Mouse (Mus musculus) adrenal gland (tissue): Measurements from ENCODE around the gene C530008M17Rik.

Source experiments
- intact Hi-C: fragments of 180-260 bp; cut with DNase I; formaldehyde crosslinking; loops from one replicate; pipeline ENCODE4 v1.15.1; 2025

C530008M17Rik gene

DNA sequence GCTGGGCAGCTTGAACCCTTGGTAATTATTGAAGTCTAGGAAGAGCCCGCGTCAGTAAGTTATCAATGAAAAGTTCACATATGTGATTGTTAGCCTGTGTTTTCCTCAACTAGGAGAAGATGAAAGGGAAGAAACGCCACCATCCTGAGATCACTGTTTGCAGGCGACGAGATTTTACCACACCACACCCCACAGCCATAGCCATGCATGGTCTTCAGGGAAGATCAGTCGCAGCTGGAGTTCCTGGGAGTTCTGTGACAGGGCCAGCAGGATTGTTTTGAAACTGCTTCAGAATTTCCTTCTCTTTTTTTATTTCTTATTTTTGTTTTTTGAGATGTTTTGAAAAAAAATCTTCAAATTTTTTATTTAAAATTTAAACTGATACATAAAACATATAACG lies 8.6 kb downstream of the C530008M17Rik start:
- intact Hi-C loops, result no loop called here

DNA sequence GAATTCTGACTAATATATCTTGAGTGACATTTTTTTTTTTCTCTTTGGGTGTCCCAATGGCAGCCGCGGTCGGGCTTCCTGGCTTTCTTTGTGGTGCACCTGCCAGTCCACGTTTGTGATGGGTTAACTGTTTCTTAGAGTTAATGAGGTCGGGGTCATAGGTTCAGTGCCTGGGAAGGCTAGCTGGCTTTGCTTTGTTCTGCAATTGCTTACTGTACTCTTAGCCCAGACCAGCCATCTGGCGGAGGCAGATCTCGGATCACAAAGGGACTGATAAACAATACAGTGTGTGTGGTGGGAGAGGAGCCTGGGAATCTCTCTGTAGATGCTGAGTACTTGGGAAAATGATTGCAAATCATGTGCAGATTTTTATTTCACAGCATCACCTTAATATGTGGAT lies 9.1 kb downstream of the C530008M17Rik start:
- intact Hi-C loops, result no loop called here

- intact Hi-C loops, result no loop called here
Measured at GRCm38 (mm10) chr5:76666026-76666756, 9.9 kb downstream of the C530008M17Rik start.

DNA sequence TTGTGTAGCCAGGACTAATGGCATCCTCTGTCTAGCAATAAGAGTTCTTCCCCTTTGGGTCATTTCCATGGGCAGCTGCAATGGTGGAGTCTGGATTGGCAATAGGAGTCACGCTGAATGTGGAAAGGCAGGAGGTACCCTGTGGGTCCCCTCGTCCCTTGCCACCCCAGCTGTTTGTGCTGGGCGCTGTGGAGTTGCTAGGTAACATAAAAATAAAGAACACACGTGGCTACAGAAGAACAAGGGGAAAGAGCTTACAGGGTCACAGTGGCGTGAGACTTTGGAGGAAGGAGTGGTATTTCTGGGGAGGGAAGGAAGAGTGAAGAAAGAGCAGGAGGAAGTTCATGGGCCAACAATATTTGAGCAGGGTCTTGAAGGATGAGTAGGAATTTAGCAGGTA lies 11.8 kb downstream of the C530008M17Rik start:
- intact Hi-C loops, result no loop called here

DNA sequence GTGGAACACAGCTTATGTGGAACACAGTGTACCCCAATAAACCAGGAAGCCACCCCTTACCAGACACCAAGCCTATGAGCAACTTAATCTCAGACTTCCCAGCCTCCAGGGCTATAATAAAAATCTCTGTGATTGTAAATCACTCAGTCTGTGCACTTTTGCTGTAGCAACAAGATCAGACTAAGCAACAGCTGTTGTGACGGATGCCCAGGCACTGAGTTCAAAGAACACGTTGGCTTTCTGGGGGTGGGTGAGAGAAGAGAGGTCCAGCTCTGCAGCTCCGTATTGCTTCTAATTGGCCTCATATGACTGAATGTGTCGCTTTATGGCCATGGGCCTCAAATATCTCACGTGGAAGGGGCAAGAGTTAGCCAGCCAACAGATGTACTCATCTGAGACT lies 12.2 kb downstream of the C530008M17Rik start:
- intact Hi-C loops, result no loop called here

- intact Hi-C loops, result no loop called here
Measured at GRCm38 (mm10) chr5:76670183-76670582, 13.9 kb downstream of the C530008M17Rik start.

DNA sequence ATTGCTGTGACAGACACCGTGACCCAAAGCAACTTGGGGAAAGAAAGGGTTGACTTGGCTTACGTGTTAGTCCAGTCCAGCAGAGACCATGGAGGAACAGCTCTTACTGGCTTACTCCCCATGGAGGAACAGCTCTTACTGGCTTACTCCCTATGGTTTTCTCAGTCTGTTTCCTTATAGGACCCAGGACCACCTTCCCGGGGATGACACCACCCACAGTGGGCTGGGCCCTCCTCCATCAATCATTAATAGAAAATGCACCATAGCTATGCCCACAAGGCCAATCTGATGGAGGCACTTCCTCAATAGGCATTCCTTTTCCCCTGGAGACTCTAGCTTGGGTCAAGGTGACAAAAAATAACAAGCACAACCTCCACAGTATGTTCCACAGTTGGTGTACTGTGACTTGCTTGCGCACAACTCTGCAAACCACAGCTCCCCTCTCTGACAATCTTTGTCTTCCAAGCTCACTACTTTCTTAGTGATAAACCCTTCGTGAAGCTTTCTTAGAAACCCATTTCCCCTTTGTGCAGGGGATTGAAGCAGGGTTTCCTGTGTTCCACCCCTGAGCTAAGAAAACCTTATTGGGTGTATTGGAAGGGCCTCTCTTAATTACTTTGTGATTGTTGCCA lies 17.8 kb downstream of the C530008M17Rik start:
- intact Hi-C loops, result no loop called here

DNA sequence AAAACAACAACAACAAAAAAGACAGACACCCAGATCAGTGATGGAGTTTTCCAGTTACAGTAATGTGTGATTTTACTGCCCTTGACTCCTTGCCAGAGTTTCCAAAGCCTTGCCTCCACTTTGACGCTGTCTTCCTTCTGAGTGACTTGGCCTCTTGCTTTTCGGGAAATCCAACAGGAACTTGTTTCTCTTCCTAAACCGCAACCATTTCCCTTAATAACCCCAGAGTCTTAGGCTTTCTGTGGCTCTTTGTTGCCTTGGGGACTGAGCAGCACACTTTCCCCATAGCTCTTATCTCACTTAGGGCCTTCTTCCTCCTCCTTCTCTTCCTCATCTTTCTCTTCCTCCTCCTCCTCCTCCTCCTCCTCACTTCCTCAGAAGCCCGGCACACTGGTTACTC lies 19.1 kb downstream of the C530008M17Rik start:
- intact Hi-C loops, result no loop called here

- intact Hi-C loops, result no loop called here
Measured at GRCm38 (mm10) chr5:76680959-76681358, 24.6 kb downstream of the C530008M17Rik start.

DNA sequence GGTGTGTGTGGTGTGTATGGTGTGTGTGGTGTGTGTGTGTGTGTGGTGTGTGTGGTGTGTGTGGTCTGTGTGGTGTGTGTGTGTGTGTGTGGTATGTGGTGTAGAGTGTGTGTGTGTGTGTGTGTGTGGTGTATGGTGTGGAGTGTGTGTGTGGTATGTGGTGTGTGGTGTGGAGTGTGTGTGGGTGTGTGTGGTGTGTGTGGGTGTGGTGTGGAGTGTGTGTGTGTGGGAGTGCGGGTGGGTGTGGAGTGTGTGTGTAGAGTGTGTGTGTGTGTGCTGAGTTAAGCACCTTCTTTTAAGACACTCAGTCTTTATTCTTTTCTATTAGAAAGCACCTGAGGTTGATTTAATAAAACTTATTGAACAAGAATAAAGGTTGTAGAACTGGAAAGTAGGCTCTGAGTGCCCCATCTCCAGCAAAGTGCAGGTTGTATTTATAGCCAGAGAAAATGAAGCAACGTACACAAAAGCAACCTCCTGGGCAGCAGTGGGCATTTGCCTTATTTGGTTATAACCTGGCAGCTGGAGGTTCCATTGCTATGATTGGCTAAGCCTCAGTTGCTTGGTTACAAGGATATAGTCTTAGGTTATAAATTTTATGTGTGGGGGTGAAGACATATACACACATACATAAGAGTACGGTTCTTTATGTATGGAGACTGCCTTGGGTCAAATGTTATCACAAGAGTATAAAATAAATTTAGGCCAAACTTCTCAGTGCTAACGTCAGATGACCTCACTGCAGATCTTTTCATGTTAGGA lies 25.8 kb downstream of the C530008M17Rik start:
- intact Hi-C loops, result no loop called here

GRCm38 (mm10) chr5:76683455-76683854 lies 27.1 kb downstream of the C530008M17Rik start:
- intact Hi-C loops, result no loop called here

- intact Hi-C loops, result no loop called here
Measured at GRCm38 (mm10) chr5:76684658-76685605, 28.6 kb downstream of the C530008M17Rik start.

DNA sequence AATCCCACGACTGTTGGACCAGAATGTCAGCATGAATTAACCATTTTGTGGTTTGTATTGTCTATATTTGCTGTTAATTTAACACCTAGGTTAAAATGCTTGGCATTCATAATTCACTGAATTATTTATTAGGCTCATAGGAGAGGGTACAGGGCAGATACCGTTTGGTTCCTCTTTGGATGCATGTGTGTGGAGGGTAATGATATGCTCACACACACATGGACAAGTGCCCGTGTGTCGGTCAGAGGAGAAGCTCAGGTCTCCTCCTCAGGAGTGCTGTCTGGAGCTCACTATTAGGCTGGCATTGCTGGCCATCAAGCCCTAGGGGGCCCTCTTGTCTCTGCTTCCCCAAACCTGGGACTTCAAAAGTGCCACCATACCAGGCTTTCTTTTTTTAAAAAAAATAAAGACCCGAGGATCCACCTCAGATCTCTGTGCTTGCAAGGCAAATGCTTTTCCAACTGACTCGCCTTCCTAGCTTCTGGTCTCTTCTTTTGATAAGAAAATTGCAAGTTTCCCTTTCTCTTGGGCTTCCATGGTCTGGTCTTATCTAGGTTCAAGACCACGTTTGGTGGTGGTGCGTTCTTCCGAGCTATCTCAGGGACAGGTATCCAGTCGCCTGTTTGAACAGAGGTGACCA lies 31.8 kb downstream of the C530008M17Rik start:
- intact Hi-C loops, result no loop called here

- intact Hi-C loops, result no loop called here
Measured at GRCm38 (mm10) chr5:76688643-76689042, 32.3 kb downstream of the C530008M17Rik start.

GRCm38 (mm10) chr5:76690177-76690593 lies 33.9 kb downstream of the C530008M17Rik start:
- intact Hi-C loops, result no loop called here

DNA sequence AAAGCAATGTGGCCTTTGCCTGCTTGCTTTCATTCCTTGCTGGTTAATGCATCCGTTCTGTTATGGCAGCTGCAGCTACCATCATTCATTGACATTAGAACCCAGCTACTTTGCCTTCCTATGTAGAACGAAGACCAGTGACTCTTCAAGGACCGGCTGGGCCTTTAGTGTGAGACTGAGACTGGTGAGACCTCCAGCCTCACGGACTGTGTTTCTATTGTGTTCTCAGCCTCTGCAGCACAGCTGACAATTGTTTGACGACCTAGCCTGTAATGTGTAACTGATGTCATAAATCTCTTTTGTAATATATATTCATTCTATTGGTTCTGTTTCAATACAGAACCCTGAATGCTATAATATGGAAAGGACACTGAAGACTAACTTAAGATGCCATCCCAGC lies 34.9 kb downstream of the C530008M17Rik start:
- intact Hi-C loops, result no loop called here

GRCm38 (mm10) chr5:76691706-76692424 lies 35.6 kb downstream of the C530008M17Rik start:
- intact Hi-C loops, result no loop called here

GRCm38 (mm10) chr5:76697536-76697935 lies 41.2 kb downstream of the C530008M17Rik start:
- intact Hi-C loops, result no loop called here

DNA sequence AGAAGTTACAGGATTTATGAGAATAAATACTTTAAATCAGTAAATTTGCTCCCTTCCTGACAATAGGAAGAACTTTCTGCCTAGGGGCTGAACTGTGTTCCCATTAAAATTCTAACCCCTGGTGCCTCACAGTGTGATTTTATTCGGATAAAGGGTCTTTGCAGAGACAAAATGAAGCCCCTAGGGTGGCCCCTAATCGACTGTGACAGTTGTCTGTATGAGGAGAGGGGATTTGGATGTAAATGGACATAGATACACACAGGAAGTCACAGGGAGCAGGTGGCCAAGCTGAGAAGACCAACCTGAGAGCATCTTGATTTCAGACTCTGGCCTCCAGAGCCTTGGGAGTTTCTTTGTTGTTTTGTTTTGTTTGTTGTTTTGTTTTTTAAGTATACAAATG lies 41.9 kb downstream of the C530008M17Rik start:
- intact Hi-C loops, result no loop called here
